Mouse (Mus musculus) lung, embryonic 14.5 days (tissue): ENCODE results near the gene Vwce. TPM values are rescaled to one million over a fixed set of nuclear protein-coding genes. Genes with fewer than 3 reads are reported as not detected.

Source experiments
- ATAC-seq: fragments of 200-750 bp; cut with Nextera tagmentation; 2 replicates; pipeline ENCODE4 v1.8.0; 2017; ENCODE audit warnings: mild to moderate bottlenecking, moderate TSS enrichment, moderate library complexity; ENCODE audit not compliant: insufficient read depth
- DNase-seq: peaks from one replicate; pipeline ENCODE4 v3.0.0-alpha.2; 2015
- H3K27ac ChIP-seq: fragments of 300-500 bp; sonication (generic); 2 replicates; pipeline ENCODE4 v1.5.1; 2014; ENCODE audit warnings: low read depth, mild to moderate bottlenecking, moderate library complexity
- H3K27me3 ChIP-seq: fragments of 300-500 bp; sonication (generic); 2 replicates; pipeline ENCODE4 v1.6.1; 2014; ENCODE audit warnings: low read length, control low read depth; ENCODE audit not compliant: insufficient read depth
- H3K36me3 ChIP-seq: fragments of 300-500 bp; sonication (generic); 2 replicates; pipeline ENCODE4 v1.6.1; 2014; ENCODE audit warnings: control low read depth; ENCODE audit not compliant: insufficient read depth
- H3K4me1 ChIP-seq: fragments of 300-500 bp; sonication (generic); 2 replicates; pipeline ENCODE4 v1.6.1; 2014; ENCODE audit warnings: antibody characterized with exemption, control low read depth; ENCODE audit not compliant: insufficient read depth
- H3K4me2 ChIP-seq: fragments of 300-500 bp; sonication (generic); 2 replicates; pipeline ENCODE4 v1.6.1; 2014; ENCODE audit warnings: mild to moderate bottlenecking
- H3K4me3 ChIP-seq: fragments of 300-500 bp; sonication (generic); 2 replicates; pipeline ENCODE4 v1.5.1; 2014; ENCODE audit warnings: low read depth, low read length
- H3K9ac ChIP-seq: fragments of 300-500 bp; sonication (generic); 2 replicates; pipeline ENCODE4 v1.6.1; 2014
- H3K9me3 ChIP-seq: fragments of 300-500 bp; sonication (generic); 2 replicates; pipeline ENCODE4 v1.6.1; 2016; ENCODE audit warnings: low read depth, low read length, control low read depth
- CTCF ChIP-seq: IDR thresholded peaks from 2 replicates; pipeline ENCODE4 v1.5.1; 2016; ENCODE audit warnings: antibody characterized with exemption, low read depth
- WGBS: fragments of 180-500 bp; shearing (Covaris S2); extraction: QIAGEN DNeasy Blood & Tissue Kit; methylation state at CpG from one replicate; pipeline ENCODE4 v1.1.7; 2014; 5-methylcytosine and 5-hydroxymethylcytosine counted together
- polyA plus RNA-seq: library from polyadenylated mRNA; unstranded; fragments of >200 nt; fragmentation: Nextera tagmentation; extraction: Ambion mirVana; gene quantifications from 2 replicates; pipeline ENCODE4 v1.2.1, GENCODE M21; 2014

Gene Vwce
- polyA plus RNA-seq, 1 experiment from 2014 or later = 1.3 TPM

DNA sequence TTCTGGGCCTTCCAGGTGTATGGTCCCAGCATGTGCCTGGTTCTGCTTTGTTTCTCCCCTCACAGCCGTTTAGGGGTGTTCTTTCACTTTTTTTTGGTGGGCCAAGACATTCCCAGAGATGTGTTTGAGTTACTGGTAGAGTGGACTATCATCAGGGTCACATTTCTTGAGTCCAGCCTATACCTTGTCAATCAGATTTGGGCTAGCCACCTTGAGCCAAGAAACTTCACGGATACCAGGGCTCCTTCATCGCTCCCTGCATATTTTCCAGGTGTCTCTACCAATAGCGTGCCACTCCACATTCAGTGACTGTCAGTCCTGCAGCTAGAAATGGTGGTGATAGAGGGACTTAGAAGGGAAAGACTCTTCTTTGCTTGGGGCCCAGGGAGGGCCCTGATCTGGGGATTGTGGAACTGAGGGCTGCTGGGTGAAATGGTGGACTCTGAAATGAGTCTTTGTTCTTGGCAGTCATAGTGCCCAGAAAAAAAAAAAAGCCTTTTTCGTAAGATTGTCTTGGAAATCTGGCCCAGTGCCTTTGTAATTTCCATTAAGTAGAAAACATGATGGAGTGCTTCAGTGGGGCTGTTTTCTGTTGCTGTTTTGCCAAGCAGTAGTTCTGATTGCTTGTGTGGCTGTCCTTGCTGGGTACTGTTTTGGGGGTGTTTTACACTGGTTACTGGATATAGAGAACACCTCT, 55.6 kb downstream of the Vwce start:
- WGBS = 35% methylated on average over 5 of the region's 5 CpGs
- H3K4me3 ChIP-seq = peak overlapping the region; percentile 84

DNA sequence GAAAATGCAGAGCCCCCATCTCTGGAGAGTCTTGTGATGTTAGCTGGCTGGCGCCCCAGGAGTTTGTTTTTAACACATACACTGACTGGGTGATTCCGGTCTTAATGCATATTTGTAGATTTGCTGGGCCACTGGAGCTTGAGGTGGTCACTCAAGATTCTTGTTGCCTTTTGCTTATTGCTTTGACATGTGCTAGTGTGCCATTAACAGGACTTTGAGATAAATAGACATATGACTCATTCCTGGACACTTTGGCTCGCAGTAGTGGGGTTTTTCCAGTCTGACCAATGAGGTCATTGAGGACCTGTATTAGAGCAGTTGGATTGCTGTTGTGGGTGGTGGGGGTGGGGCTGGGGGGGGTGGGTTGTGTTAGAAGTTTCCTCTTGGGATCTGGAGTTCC, 56.3 kb downstream of the Vwce start:
- Histone ChIP-seq H3K27ac (no peak overlapping the region; the same call in 1 of the 2 replicates), H3K4me3 (0 out of 2 replicates have a peak overlapping the region, but pooled peaks have one; percentile 84)
- 51% methylated on average over 3 of the region's 3 CpGs for WGBS

More for the DNA sequence above, 55.6 kb downstream of the Vwce start:
- no peaks in the 10 kb centered on the region for H3K27me3 ChIP-seq
- no peaks in the 10 kb centered on the region; the same call in 1 of the 2 replicates for H3K36me3 ChIP-seq
- peak overlapping the region; percentile 78 for H3K4me2 ChIP-seq
- DNase-seq (peak; percentile 67), ATAC-seq (peak; percentile 0; the same call in 1 of the 2 replicates)
- peaks cover 16% of the 10 kb centered on the region for H3K4me1 ChIP-seq
- H3K9me3 ChIP-seq = no peaks in the 10 kb centered on the region
- TF ChIP-seq CTCF = no peak
- peak overlapping the region; percentile 85 for H3K9ac ChIP-seq
- H3K27ac ChIP-seq = peak overlapping the region; percentile 96

DNA sequence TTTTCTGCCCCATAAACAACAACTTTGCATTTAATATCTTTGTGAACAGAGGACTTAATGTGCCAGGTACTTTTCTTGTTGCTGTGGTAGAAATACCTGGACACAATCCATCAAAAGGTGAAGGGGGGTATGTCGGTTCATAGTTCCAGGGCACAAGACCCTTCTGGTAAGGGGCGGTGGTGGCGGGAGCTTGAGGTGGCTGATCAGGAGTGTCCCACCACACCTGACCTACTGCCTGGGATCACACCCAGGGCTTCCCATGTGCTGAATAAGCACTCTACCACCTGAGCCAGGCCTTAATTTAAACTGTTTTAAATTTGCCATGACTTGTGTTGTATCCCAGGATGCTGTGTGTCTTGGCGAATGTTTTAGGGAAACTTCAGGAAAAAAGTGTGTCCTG, 57.1 kb downstream of the Vwce start:
- Histone ChIP-seq H3K4me2 (no peak overlapping the region), H3K27ac (no peak overlapping the region)

More for the DNA sequence above, 56.3 kb downstream of the Vwce start:
- peak overlapping the region; percentile 78 for H3K4me2 ChIP-seq
- no peak overlapping the region; the same call in 1 of the 2 replicates for H3K9ac ChIP-seq
- DNase-seq (peak; percentile 29), ATAC-seq (no peak)
- H3K36me3 ChIP-seq = no peaks in the 10 kb centered on the region; the same call in 1 of the 2 replicates
- H3K9me3 ChIP-seq = no peaks in the 10 kb centered on the region
- peaks cover 16% of the 10 kb centered on the region for H3K4me1 ChIP-seq
- no peaks in the 10 kb centered on the region for H3K27me3 ChIP-seq
- no peak for TF ChIP-seq CTCF

GRCm38 (mm10) chr19:10691660-10692059, 57.6 kb downstream of the Vwce start:
- Histone ChIP-seq H3K27me3 (no peaks in the 10 kb centered on the region), H3K27ac (no peak overlapping the region), H3K4me3 (no peak overlapping the region), H3K36me3 (no peaks in the 10 kb centered on the region; the same call in 1 of the 2 replicates), H3K9ac (no peak overlapping the region), H3K9me3 (no peaks in the 10 kb centered on the region), H3K4me2 (no peak overlapping the region), H3K4me1 (peaks cover 19% of the 10 kb centered on the region)
- no peak for TF ChIP-seq CTCF
- DNase-seq = no peak
- 74% methylated on average over 3 of the region's 3 CpGs for WGBS
- ATAC-seq = no peak

More for the DNA sequence above, 57.1 kb downstream of the Vwce start:
- Histone ChIP-seq H3K4me3 (no peak overlapping the region), H3K9me3 (no peaks in the 10 kb centered on the region), H3K27me3 (no peaks in the 10 kb centered on the region), H3K4me1 (peaks cover 19% of the 10 kb centered on the region), H3K36me3 (no peaks in the 10 kb centered on the region; the same call in 1 of the 2 replicates), H3K9ac (no peak overlapping the region)
- TF ChIP-seq CTCF = no peak
- WGBS = 83% methylated on average over 4 of the region's 4 CpGs
- ATAC-seq (no peak), DNase-seq (no peak)

- ATAC-seq (no peak), DNase-seq (no peak)
- TF ChIP-seq CTCF = no peak
- H3K27ac ChIP-seq = no peak overlapping the region
- no peak overlapping the region for H3K4me3 ChIP-seq
- H3K9ac ChIP-seq = no peak overlapping the region
- peaks cover 24% of the 10 kb centered on the region for H3K4me1 ChIP-seq
- H3K36me3 ChIP-seq = no peaks in the 10 kb centered on the region; the same call in 1 of the 2 replicates
- no peaks in the 10 kb centered on the region for H3K27me3 ChIP-seq
- H3K4me2 ChIP-seq = no peak overlapping the region
- WGBS = 88% methylated on average over 4 of the region's 4 CpGs
- H3K9me3 ChIP-seq = no peaks in the 10 kb centered on the region
Observed at GRCm38 (mm10) chr19:10692361-10692760, 58.3 kb downstream of the Vwce start.

DNA sequence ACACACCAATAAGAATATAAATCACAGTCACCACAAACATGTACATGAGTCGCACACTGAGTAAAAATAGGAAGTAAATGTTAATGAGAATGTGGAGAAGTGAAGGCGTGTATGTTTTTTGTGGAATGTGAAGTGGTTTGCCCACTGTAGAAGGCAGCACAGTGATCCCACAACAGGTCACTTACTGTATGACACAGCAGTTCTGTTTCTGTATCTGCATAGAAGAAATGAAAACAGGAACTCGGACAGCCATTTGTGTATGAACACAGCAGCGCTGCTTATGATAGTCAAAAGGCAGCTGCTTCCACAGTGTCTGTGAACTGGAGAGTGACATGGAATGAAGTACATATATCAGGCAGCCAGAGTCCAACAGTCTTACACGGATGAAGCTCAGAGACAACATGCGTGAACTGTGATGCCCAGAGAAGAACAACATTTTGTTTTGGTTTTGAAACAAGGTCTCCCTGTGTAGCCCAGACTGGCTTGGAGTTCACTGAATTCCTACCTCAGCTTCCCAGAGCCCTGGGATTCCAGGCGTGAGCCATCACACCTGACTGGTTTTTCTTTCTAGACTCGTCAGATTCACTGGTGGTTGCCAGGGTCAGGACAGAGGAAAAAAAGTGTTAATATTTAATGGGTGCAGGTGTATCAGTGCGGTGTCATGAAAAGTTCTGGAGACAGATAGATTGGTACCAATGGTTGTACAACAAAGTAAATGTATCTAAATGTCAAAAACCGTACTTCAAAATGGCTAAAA, 60.1 kb downstream of the Vwce start:
- Histone ChIP-seq H3K9ac (no peak overlapping the region), H3K27me3 (no peaks in the 10 kb centered on the region), H3K36me3 (no peaks in the 10 kb centered on the region; the same call in 1 of the 2 replicates), H3K4me1 (peaks cover 32% of the 10 kb centered on the region), H3K27ac (no peak overlapping the region), H3K9me3 (no peaks in the 10 kb centered on the region), H3K4me2 (no peak overlapping the region), H3K4me3 (no peak overlapping the region)
- DNase-seq (no peak), ATAC-seq (no peak)
- WGBS = 80% methylated on average over 10 of the region's 10 CpGs
- no peak for TF ChIP-seq CTCF

- WGBS = 54% methylated on average over 7 of the region's 7 CpGs
- Histone ChIP-seq H3K27ac (peak overlapping the region; percentile 14; the same call in 1 of the 2 replicates), H3K9me3 (no peaks in the 10 kb centered on the region), H3K9ac (no peak overlapping the region), H3K4me1 (peaks cover 37% of the 10 kb centered on the region), H3K27me3 (no peaks in the 10 kb centered on the region), H3K4me2 (no peak overlapping the region), H3K36me3 (no peaks in the 10 kb centered on the region; the same call in 1 of the 2 replicates), H3K4me3 (no peak overlapping the region)
- no peak for TF ChIP-seq CTCF
- DNase-seq = no peak
- ATAC-seq = no peak
Observed at GRCm38 (mm10) chr19:10695801-10696200, 61.8 kb downstream of the Vwce start.
